Mouse (Mus musculus) right cerebral cortex, postnatal 25 days (tissue): ENCODE results near the gene Mgat4b.

ENCODE experiments used
- DNase-seq: peaks from one replicate; pipeline ENCODE4 v3.0.0; 2022

Gene Mgat4b

GRCm38 (mm10) chr11:50226406-50226805 lies 15.7 kb downstream of the Mgat4b start:
- DNase-seq, result no peak

DNA sequence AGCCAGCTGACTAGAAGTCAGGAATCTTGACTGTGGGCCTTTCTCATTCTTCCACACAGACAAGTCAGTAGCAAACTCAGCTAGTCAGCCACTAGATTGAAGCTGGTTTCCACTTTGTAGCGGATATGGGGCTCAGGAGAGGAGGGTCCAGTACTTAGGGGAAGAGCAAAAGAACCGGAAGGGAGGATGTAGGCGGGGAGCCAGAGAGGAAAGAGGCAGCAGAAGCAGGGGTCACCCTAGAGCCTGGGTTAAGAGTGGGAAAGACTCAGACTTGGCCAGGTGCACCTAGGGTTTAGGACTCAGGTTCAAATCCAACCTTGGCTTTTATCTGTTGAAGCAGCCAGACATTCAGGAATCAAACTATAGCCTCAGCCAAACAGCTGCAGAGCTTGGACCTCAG lies 16.5 kb downstream of the Mgat4b start:
- DNase-seq, result no peak

DNA sequence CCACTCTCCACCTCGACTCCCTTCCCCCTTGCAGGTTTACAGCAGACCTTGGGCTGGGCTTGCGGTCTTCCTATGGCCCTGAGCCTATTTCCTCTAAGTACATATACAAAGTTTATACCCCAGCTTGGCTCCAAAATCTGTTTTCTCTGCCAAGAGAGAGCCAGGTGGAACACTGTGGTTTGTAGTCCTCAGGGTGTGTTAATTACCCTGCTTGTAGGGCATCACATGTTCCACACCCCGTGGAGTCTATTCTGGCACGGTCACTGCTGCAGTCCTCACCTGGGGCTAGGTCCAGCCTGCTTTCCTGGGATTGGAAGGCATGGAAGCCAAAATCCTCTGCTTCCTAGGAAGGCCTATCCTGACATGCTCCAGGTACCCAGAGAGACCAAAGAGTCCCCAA lies 17.0 kb downstream of the Mgat4b start:
- no peak for DNase-seq

DNA sequence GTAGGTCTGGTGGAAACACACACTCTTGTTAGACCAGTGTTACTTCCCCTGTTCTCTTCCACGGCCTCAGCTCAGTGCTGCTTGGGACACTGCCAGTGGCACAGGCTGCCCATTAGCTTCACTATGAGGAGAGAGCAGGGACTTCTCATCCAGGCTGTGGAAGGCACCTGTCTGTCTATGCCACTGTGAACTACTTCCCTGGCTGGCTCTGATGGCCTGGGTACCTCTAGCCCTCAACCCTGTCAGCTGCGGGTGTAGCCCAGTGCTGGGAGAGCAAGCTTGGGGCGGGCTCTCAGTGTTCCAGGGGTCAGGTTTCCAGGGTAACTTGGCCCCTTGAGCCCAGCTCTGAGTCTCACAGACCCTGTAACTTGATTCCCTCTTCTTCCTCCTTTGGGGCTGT lies 18.1 kb downstream of the Mgat4b start:
- no peak for DNase-seq

- DNase-seq, result no peak
Measured at GRCm38 (mm10) chr11:50229252-50229910, 18.7 kb downstream of the Mgat4b start.

GRCm38 (mm10) chr11:50230481-50231304 lies 20.0 kb downstream of the Mgat4b start:
- no peak for DNase-seq

GRCm38 (mm10) chr11:50231411-50231810 lies 20.7 kb downstream of the Mgat4b start:
- no peak for DNase-seq

DNA sequence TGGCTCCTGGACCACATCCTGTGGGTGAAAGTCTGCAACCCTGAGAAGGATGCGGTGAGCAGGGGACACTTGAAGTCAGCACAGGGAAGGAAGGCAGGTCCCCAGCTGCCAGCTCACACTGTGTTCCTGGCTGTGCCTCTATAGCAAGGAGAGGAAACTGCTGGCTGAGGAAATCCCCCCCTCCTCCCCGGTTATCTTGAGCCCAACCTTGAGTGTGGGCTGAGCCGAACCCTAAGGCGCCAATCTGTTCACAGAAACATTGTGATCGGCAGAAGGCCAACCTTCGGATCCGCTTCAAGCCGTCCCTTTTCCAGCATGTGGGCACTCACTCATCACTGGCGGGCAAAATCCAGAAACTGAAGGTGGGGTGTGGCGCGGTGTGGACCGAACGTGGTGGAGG lies 22.3 kb downstream of the Mgat4b start:
- DNase-seq, result no peak

DNA sequence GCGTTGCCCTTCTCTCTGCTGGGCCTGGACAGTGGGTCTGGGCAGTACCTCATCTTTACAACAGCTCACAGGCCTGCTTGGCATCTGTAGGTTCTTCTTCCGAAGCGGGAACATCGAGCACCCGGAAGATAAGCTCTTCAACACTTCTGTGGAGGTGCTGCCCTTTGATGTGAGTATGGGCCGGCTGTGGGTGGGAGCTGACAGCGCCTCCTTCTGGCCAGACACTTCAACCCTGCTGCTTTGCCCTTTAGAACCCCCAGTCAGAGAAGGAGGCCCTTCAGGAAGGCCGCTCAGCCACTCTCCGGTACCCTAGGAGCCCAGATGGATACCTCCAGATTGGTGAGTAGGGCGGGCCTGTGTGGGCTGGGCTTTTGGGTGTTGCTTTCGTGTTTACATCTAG lies 23.3 kb downstream of the Mgat4b start:
- DNase-seq, result no peak

DNA sequence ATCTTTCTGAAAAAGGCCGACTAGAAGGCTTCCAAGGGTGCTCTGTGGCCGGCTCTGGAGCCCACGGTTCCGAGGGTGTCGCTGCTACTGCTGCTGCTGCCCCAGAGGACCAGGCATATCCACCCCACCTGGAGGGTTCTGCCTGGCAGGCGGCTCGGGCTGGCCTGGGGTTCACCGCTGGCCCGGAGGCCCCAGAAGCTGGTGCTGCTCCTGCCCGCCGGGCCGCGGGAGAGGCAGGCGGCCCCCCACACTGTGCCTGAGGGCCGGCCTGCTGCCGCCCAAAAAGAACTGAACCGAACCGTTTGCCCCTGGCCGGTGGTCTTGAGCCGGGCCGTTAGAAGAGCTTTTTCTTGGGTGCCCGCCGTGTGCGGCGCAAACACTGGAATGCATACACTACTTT lies 23.9 kb downstream of the Mgat4b start:
- DNase-seq, result no peak

DNA sequence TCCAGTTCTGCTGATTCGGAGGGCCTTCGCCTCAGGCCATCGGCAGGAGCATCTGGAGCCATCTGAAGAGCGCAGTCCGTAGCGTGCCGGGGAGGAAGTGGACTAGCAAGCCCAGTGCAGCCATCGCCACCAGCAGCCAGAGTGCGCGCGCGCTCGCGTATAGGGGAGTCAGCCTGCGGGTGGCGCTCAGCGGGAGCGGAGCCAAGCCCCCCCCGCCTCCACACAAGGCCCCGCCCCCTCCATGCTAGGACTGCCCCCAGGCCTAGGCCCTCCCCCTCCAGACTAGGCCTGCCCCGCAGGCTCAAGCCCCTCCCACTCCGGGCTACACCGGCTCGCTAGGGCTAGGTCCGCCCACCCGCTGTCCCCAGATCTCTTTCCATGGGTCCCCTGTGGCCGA lies 25.8 kb downstream of the Mgat4b start:
- DNase-seq, result peak; percentile 80

DNA sequence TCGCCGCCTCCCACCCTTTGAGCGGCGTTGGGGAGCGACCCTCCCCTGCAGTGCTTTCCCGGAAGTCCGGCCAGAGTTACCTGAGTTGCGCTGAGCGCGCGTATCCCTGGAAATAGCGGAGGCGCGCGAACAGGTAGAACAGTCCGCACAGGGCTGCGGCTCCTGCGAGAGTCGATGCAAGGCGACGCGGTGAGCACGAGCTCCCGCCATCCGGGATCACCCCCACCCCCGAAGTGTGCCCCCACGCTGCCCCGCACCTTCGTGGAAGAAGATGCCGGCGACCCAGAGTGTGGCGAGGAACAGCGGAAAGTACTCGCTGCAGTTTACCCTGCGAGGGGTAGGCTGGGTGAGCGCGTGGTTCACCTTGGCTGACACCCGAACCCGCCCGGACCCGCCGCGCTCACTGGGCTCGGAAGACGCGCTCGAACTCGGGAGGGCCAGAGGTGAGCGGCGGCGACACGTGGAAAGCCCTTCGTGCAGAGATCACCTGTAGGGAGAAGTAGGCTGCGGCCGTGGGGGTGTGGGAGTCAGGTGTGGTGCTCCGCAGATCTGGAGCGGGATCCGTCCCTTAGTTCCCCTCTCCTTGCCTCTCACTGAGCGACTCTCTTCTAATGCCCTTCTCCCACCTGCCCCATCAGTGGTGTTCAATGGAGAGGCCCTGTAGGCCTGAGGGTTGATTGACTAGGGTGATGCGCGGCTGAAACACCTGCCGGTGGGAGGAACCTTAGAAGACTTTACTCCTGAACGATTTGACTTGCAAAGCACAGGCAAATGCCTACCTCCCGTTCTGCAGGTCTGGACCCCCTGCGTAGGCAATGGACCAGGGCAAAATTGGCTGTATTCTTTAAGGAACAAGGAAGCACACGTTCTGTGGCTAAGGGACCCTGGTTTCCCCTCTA lies 26.5 kb downstream of the Mgat4b start:
- DNase-seq, result no peak

DNA sequence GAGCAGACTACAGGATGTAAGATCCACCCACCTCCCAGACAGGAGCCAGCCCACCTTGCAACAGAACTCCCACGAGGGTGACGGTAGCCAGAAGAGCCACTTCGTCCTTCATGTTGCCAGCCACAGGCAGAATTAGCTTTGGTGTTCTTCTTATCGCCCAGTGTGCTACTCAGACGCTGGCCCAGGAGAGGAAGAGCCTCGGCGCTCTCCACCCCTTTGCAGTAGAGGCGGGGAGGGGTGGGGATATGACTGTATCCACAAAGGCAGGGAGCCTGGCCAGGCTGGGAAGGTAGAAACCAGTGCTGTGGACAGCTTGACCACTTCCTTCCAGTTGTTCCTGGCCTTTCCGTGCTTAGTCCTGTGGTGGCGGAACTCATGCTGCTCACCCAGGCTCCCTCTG lies 27.6 kb downstream of the Mgat4b start, which contains the start of gene Ltc4s:
TSS of gene Ltc4s (minus strand) at position 293 of the 400 bp plus-strand sequence.
- no peak for DNase-seq

- no peak for DNase-seq
Measured at GRCm38 (mm10) chr11:50238821-50239791, 28.4 kb downstream of the Mgat4b start.

DNA sequence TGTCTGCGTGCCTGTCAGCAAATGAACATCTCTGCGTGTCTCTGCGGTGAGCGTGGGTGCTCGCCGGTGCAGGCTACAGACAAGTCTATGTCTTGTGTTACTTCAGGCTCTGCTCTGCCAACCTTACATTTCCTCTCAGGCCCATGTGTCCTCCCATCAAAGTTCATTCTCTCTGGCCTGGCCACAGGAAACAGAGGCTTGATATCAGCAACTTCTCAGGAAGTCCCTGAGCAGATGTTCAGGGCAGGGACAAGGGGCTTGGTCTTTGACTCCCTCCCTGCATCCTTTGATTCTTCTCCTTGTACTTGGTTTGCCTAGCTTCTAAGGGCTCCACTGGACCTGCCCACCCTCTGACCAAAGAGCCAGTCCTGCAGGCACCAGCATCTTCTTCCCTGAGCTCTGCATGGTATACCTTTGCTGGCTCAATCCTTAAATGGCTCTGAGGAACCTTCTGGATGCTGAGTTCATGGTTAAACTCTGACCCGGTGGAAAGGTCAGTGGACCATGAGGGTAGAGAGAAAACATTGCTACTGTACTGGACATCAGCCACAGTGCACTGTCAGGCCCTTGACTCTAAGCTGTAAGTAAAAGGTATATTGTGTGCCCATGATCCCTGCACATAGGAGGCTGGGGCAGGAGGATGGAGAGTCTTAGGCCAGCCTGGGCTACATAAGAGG lies 29.7 kb downstream of the Mgat4b start:
- no peak for DNase-seq

- no peak for DNase-seq
Measured at GRCm38 (mm10) chr11:50243926-50244325, 33.2 kb downstream of the Mgat4b start.

DNA sequence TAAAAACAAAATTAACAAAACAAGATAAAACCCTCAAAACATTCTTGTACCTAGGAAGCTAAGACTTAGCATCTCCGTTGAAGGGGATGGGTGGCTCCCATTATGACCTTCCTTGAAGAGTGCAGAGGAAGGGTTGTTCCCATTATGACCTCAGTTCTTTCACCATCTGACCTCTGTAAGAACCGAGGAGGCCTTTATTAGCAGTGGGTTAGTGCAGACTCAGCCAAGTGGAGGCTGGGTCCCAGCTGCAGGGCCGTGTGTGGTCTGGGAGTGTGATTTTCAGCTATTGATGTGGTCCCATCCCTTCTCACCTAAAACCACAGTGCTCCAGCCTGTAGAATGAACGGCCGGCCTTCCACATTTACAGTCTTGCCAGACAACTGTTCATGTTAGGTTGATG lies 34.6 kb downstream of the Mgat4b start:
- no peak for DNase-seq

GRCm38 (mm10) chr11:50248473-50249171 lies 37.9 kb downstream of the Mgat4b start:
- no peak for DNase-seq

DNA sequence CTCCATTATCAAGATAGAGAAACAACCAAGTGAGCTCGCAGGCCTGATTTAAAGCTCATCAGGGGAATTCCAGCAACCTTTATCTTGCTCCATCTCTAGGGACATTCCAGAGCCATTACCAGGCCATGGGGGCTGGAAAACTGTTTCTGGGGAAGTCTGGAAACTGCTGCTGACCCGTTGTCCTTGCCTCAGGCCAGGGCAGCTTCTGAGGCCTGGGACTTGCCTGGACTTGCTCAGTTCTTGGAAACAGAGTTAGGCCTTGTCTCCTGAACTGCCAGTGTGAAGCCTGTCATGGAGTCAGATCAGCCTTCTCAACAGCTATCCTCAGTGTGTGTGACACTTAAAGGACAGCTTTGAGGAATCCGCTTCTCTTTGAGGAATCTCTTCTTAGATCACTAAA lies 41.5 kb downstream of the Mgat4b start:
- no peak for DNase-seq

DNA sequence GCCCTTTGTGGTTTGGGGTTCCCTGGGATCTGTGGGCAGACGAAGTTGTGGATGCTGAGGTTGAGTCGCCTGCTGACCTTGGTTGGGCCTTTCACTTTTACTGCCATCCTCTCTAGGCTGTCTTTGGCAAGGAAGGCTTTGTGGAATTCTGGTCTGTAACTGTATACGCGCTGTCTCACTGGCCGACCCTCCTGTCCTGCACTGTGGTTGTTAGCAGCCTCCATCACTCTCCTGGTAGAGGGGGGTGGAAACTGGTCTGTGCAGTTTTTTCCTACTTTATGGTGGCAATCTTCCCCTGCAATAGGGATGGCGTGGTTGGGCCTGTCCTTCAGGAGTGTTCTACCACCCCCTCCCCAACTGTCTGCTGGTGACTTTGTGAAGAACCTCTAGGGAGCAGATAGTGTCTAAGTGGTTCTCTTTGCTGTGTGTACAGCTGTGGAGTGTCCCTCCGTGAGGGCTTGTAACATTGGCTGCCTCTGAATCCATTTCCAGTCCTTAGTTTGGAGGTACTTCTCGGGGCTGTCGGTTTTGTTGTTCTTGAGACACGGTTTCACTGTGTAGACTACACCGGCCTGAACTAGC lies 42.1 kb downstream of the Mgat4b start:
- no peak for DNase-seq

GRCm38 (mm10) chr11:50253393-50253792 lies 42.7 kb downstream of the Mgat4b start:
- no peak for DNase-seq
